Mouse (Mus musculus) CH12.LX (cell line): ENCODE data around the gene Opa1. TPM values are rescaled to one million over a fixed set of nuclear protein-coding genes. Genes with fewer than 3 reads are reported as not detected.

Experiments used
- DNase-seq: peaks from one replicate; pipeline ENCODE4 v3.0.0-alpha.2; 2013; ENCODE audit errors: extremely low read depth
- H3K27ac ChIP-seq: 2 replicates; pipeline ENCODE4 v1.5.1; 2012; ENCODE audit warnings: low read depth, mild to moderate bottlenecking, control low read depth, moderate library complexity; ENCODE audit not compliant: insufficient read depth
- H3K27me3 ChIP-seq: replicated peaks from 2 replicates; pipeline ENCODE3; 2012; ENCODE audit warnings: inconsistent platforms
- H3K36me3 ChIP-seq, 2 experiments: replicated peaks in 1 of 2; 2 replicates each; pipeline versions ENCODE3 to v1.6.1; 2012; ENCODE audit warnings: inconsistent platforms in 1 of 2, low read length in 1 of 2, mild to moderate bottlenecking in 1 of 2, mixed read lengths in 1 of 2, moderate library complexity in 1 of 2; ENCODE audit not compliant: control insufficient read depth in 1 of 2, insufficient read depth in 1 of 2
- H3K4me1 ChIP-seq, 2 experiments: 2 replicates each; pipeline ENCODE4 v1.6.1; 2012; ENCODE audit warnings: inconsistent platforms in 1 of 2, moderate library complexity in 1 of 2; ENCODE audit not compliant: insufficient read depth in 2 of 2, control insufficient read depth in 1 of 2
- H3K4me2 ChIP-seq: 2 replicates; pipeline ENCODE4 v1.6.1; 2012; ENCODE audit warnings: low read depth, mild to moderate bottlenecking, control low read depth; ENCODE audit not compliant: poor library complexity, insufficient read depth, severe bottlenecking
- H3K4me3 ChIP-seq, 3 experiments: fragments of 150-350 bp in 1 of 3; sonication (generic) in 1 of 3; replicated peaks in 1 of 3; 2 replicates each; pipeline versions ENCODE3 to v1.5.1; 2011 to 2012; ENCODE audit warnings: low read depth in 2 of 3, low read length in 2 of 3, mild to moderate bottlenecking in 2 of 3, moderate library complexity in 2 of 3, control low read depth in 1 of 3, improper control_type of control experiment in 1 of 3, inconsistent platforms in 1 of 3, mixed read lengths in 1 of 3; ENCODE audit not compliant: poor library complexity in 1 of 3
- H3K79me2 ChIP-seq: replicated peaks from 2 replicates; pipeline ENCODE4 v1.6.1; 2012; ENCODE audit warnings: mild to moderate bottlenecking, moderate library complexity; ENCODE audit not compliant: control insufficient read depth, poor library complexity, insufficient read depth, severe bottlenecking; ENCODE audit errors: extremely low read depth
- H3K9ac ChIP-seq: 2 replicates; pipeline ENCODE4 v1.6.1; 2012; ENCODE audit warnings: low read depth, mild to moderate bottlenecking, control low read depth, moderate library complexity; ENCODE audit not compliant: insufficient read depth
- H3K9me3 ChIP-seq: replicated peaks from 2 replicates; pipeline ENCODE3; 2012; ENCODE audit warnings: low read length, inconsistent platforms, mixed read lengths
- CHD1 ChIP-seq: IDR thresholded peaks from 2 replicates; pipeline ENCODE4 v1.6.1; 2012; ENCODE audit warnings: low read depth, low read length, improper control_type of control experiment, inconsistent platforms
- CHD2 ChIP-seq: IDR thresholded peaks from 2 replicates; pipeline ENCODE4 v1.6.1; 2011; ENCODE audit warnings: low read length, improper control_type of control experiment
- CTCF ChIP-seq, 2 experiments: IDR thresholded peaks in 1 of 2; conservative IDR thresholded peaks in 1 of 2; 2 replicates each; pipeline ENCODE4 v1.5.1; 2011 to 2012; ENCODE audit warnings: low read depth in 2 of 2, low read length in 2 of 2, improper control_type of control experiment in 1 of 2, inconsistent platforms in 1 of 2, mild to moderate bottlenecking in 1 of 2, moderate library complexity in 1 of 2
- E2F4 ChIP-seq: IDR thresholded peaks from 2 replicates; pipeline ENCODE4 v1.6.1; 2011; ENCODE audit warnings: low read depth, low read length, improper control_type of control experiment; ENCODE audit not compliant: insufficient replicate concordance
- ELF1 ChIP-seq: IDR thresholded peaks from 2 replicates; pipeline ENCODE4 v1.6.1; 2014; ENCODE audit warnings: low read depth, mild to moderate bottlenecking, inconsistent platforms, low read length, improper control_type of control experiment
- ETS1 ChIP-seq: conservative IDR thresholded peaks from 2 replicates; pipeline ENCODE4 v1.6.1; 2012; ENCODE audit warnings: low read depth, mild to moderate bottlenecking, inconsistent platforms, low read length, improper control_type of control experiment, moderate library complexity
- IRF4 ChIP-seq: IDR thresholded peaks from 2 replicates; pipeline ENCODE4 v1.6.1; 2014; ENCODE audit warnings: low read depth, mild to moderate bottlenecking, inconsistent platforms, low read length, improper control_type of control experiment
- JUN ChIP-seq: IDR thresholded peaks from 2 replicates; pipeline ENCODE4 v1.6.1; 2011; ENCODE audit warnings: low read depth, mild to moderate bottlenecking, low read length, improper control_type of control experiment, moderate library complexity; ENCODE audit not compliant: insufficient read depth
- JUND ChIP-seq: conservative IDR thresholded peaks from 2 replicates; pipeline ENCODE4 v1.6.1; 2011; ENCODE audit warnings: low read depth, low read length, improper control_type of control experiment
- KAT2A ChIP-seq: IDR thresholded peaks from 2 replicates; pipeline ENCODE4 v1.6.1; 2012; ENCODE audit warnings: low read length, improper control_type of control experiment, inconsistent platforms; ENCODE audit not compliant: insufficient replicate concordance
- MAX ChIP-seq: IDR thresholded peaks from 2 replicates; pipeline ENCODE4 v1.6.1; 2011; ENCODE audit warnings: low read length, improper control_type of control experiment
- MAZ ChIP-seq: IDR thresholded peaks from 2 replicates; pipeline ENCODE4 v1.6.1; 2012; ENCODE audit warnings: low read depth, mild to moderate bottlenecking, inconsistent platforms, low read length, improper control_type of control experiment, moderate library complexity
- MEF2A ChIP-seq: IDR thresholded peaks from 2 replicates; pipeline ENCODE4 v1.6.1; 2014; ENCODE audit warnings: low read depth, mild to moderate bottlenecking, inconsistent platforms, low read length, improper control_type of control experiment, borderline replicate concordance
- MXI1 ChIP-seq: IDR thresholded peaks from 2 replicates; pipeline ENCODE4 v1.6.1; 2011; ENCODE audit warnings: mild to moderate bottlenecking, low read depth, low read length, improper control_type of control experiment
- NELFE ChIP-seq: IDR thresholded peaks from 2 replicates; pipeline ENCODE4 v1.6.1; 2011; ENCODE audit warnings: low read depth, low read length, improper control_type of control experiment
- NRF1 ChIP-seq: IDR thresholded peaks from 2 replicates; pipeline ENCODE4 v1.6.1; 2014; ENCODE audit warnings: low read depth, mild to moderate bottlenecking, inconsistent platforms, low read length, improper control_type of control experiment, moderate library complexity
- PAX5 ChIP-seq: IDR thresholded peaks from 2 replicates; pipeline ENCODE4 v1.6.1; 2012; ENCODE audit warnings: low read length, inconsistent platforms, mixed read lengths
- POLR2A ChIP-seq: IDR thresholded peaks from 2 replicates; pipeline ENCODE4 v1.6.1; 2011; ENCODE audit warnings: low read depth, mild to moderate bottlenecking, improper control_type of control experiment, low read length
- POLR2AphosphoS2 ChIP-seq: IDR thresholded peaks from 2 replicates; pipeline ENCODE4 v1.6.1; 2011; ENCODE audit warnings: low read depth, low read length, improper control_type of control experiment
- RAD21 ChIP-seq: IDR thresholded peaks from 2 replicates; pipeline ENCODE4 v1.6.1; 2011; ENCODE audit warnings: low read depth, mild to moderate bottlenecking, low read length, improper control_type of control experiment, moderate library complexity
- SIN3A ChIP-seq: IDR thresholded peaks from 2 replicates; pipeline ENCODE4 v1.6.1; 2012; ENCODE audit warnings: low read length, improper control_type of control experiment, inconsistent platforms
- SMC3 ChIP-seq: IDR thresholded peaks from 2 replicates; pipeline ENCODE4 v1.6.1; 2011; ENCODE audit warnings: low read depth, low read length, improper control_type of control experiment
- ZC3H11A ChIP-seq: IDR thresholded peaks from 2 replicates; pipeline ENCODE4 v1.6.1; 2012; ENCODE audit warnings: low read depth, mild to moderate bottlenecking, inconsistent platforms, low read length, improper control_type of control experiment
- ZKSCAN1 ChIP-seq: IDR thresholded peaks from 2 replicates; pipeline ENCODE4 v1.6.1; 2012; ENCODE audit warnings: low read depth, inconsistent platforms, low read length, improper control_type of control experiment, borderline replicate concordance
- ZMIZ1 ChIP-seq: IDR thresholded peaks from 2 replicates; pipeline ENCODE4 v1.6.1; 2012; ENCODE audit warnings: low read depth, mild to moderate bottlenecking, inconsistent platforms, low read length, improper control_type of control experiment
- ZNF384 ChIP-seq: IDR thresholded peaks from 2 replicates; pipeline ENCODE4 v1.6.1; 2012; ENCODE audit warnings: low read depth, low read length, improper control_type of control experiment, inconsistent platforms
- dilution Hi-C: fragments of 300-500 bp; cut with MboI; formaldehyde crosslinking; loops from 2 replicates; pipeline ENCODE4 v1.14.3; 2020; ENCODE audit warnings: low sequenced_read_pairs; ENCODE audit not compliant: extremely low pct_unique_long_range_greater_than_20kb, extremely low pct_ligation_motif_present
- in situ Hi-C: fragments of 300-500 bp; cut with MboI; formaldehyde crosslinking; loops from 3 replicates; pipeline ENCODE4 v1.14.3; 2019; ENCODE audit warnings: low sequenced_read_pairs, low pct_ligation_motif_present, low pct_unique_long_range_greater_than_20kb, mixed read lengths
- polyA plus RNA-seq: library from polyadenylated mRNA; unstranded; fragments of >175 nt; gene quantifications from 2 replicates; pipeline ENCODE4 v1.2.1, GENCODE M21; 2012; ENCODE audit warnings: low read depth; ENCODE audit not compliant: insufficient read length
- total RNA-seq, 2 experiments: library from RNA; depleted of rRNA; stranded (reverse); fragments of 300-350 nt in 1 of 2; fragments of >200 nt in 1 of 2; gene quantifications; 2 replicates each; pipeline ENCODE4 v1.2.3; 2012 to 2014

Opa1 gene
- total and polyA plus RNA-seq, 3 experiments, result 42.0 to 57.3 (median 49.9) TPM

DNA sequence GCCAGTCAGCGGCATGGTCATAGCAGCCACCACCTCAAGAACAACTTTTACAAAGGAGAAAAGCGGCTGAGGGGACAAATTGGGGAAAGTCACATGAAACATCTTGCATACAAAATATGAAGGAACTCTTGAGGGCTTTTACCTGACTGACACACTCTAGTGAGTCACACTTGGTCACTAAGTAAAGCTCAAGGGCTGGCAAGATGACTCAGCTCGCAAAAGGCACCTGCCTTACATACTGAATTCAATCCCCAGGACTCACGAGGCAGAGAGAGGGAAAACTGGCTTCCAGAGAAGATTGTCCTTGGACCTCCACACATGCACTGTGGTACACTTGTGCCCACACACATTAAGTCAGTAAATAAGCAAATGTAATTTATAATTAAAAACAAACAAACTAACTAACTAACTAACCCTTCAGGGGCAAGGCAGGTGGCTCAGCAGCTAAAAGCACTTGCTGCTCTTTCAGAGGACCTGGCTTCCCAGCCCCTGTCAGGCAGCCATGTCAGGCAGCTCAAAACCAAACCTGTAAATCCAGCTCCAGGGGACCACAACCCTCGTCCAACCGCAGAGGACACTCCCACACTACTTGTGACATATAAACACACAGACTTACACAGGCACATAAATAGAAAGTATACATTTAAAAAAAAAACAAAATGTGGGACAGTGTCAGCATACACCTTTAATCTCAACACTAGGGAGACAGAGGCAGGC, 84.1 kb downstream of the Opa1 start (continued):
- TF ChIP-seq MXI1, result 0 out of 2 replicates have a peak, but pooled peaks have one; percentile 21
- 0 out of 2 replicates have a peak, but pooled peaks have one; percentile 28 for TF ChIP-seq ZMIZ1
- no peak for TF ChIP-seq E2F4
- no peak for TF ChIP-seq ZKSCAN1
- TF ChIP-seq MAZ, result no peak
- peak; percentile 34; the same call in 1 of the 2 replicates for TF ChIP-seq MAX
- TF ChIP-seq KAT2A, result no peak
- no peak for TF ChIP-seq CTCF (conservative IDR thresholded peaks at IDR 0.05 in 1 of 2, IDR thresholded peaks at IDR 0.05 in 1 of 2; ENCODE audit: low read depth in 2 of 2, low read length in 2 of 2)
- TF ChIP-seq ZC3H11A, result no peak
- TF ChIP-seq PAX5, result no peak
- TF ChIP-seq RAD21, result no peak
- no peak for TF ChIP-seq POLR2A
- no peak for TF ChIP-seq SMC3
- 0 out of 2 replicates have a peak, but pooled peaks have one; percentile 14 for TF ChIP-seq JUN
- TF ChIP-seq POLR2AphosphoS2, result no peak

DNA sequence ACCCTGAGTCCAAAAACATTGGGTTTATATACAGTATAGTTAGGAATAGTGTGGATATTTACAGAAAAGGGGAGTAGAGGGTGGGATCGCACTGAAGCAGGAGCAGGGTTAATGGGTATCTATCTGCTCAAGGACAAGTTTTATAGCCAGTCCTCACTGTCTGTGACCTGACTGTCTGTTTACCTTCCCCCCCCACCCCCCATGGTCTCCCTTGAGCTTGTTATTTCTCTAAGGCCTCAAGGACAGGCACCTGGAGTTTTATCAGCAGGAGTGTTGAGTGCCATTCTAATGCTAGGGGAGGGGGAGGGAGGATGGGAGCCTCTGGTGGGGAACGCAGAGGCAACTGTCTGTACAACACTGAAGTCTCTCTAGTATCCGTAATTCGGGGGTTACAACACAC, 85.3 kb downstream of the Opa1 start:
- Histone ChIP-seq H3K27me3 (no peaks in the 10 kb centered on the region), H3K9me3 (no peaks in the 10 kb centered on the region), H3K4me2 (no peak overlapping the region), H3K9ac (no peak overlapping the region), H3K4me1 (peaks cover 3 to 42% of the 10 kb centered on the region in 2 experiments), H3K79me2 (no peaks in the 10 kb centered on the region), H3K27ac (no peak overlapping the region), H3K4me3 (no peak overlapping the region), H3K36me3 (no peaks in the 10 kb centered on the region)
- no peak for DNase-seq
- dilution Hi-C loops, result no loop called here
- no peak for TF ChIP-seq E2F4
- TF ChIP-seq NRF1, result no peak
- TF ChIP-seq ZMIZ1, result no peak
- TF ChIP-seq RAD21, result no peak
- TF ChIP-seq MAX, result no peak
- no peak for TF ChIP-seq JUND
- TF ChIP-seq ETS1, result no peak
- no peak for TF ChIP-seq ZNF384
- TF ChIP-seq CTCF (conservative IDR thresholded peaks at IDR 0.05 in 1 of 2, IDR thresholded peaks at IDR 0.05 in 1 of 2; ENCODE audit: low read depth in 2 of 2, low read length in 2 of 2), result no peak
- TF ChIP-seq CHD1, result no peak
- no peak for TF ChIP-seq SMC3
- TF ChIP-seq ZC3H11A, result no peak
- TF ChIP-seq IRF4, result no peak
- TF ChIP-seq MEF2A, result no peak
- no peak for TF ChIP-seq JUN
- TF ChIP-seq POLR2AphosphoS2, result no peak
- no peak for TF ChIP-seq CHD2
- no peak for TF ChIP-seq ELF1
- no peak for TF ChIP-seq SIN3A
- TF ChIP-seq NELFE, result no peak
- in situ Hi-C loops, result no loop called here
